Mouse (Mus musculus): Measurements from ENCODE around the gene Polr2l. TPM values are rescaled to one million over a fixed set of nuclear protein-coding genes. Genes with fewer than 3 reads are reported as not detected.

The Polr2l gene
- polyA plus RNA-seq, 1 experiment, result 41.5 TPM

DNA sequence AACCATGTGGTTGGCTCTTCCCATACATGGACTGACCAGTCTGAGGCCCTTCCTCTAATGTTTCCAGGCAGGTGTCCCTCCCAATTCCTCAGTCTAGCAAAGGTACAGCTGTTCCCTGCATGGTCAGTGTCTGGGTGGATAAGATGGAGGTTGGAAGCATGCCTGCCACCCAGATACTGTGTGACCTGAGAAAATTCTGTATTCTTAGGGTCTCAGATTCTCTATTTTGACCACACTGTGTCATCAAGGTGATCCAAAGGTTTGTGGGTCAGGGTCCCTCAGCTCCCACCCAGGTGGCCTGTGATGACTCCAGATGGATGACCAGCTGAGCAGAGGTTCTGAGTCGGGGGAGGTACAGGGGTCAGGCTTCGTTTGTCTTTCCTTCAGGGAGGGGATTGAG is 10.3 kb upstream of the Polr2l start:
- no peak for DNase-seq (ENCODE audit: extremely low spot score in 1 of 2, low spot score in 1 of 2)

- DNase-seq (ENCODE audit: extremely low spot score in 1 of 2, low spot score in 1 of 2), result no peak
These were observed 9.5 kb upstream of the Polr2l start for GRCm38 (mm10) chr7:141484186-141485120.

DNA sequence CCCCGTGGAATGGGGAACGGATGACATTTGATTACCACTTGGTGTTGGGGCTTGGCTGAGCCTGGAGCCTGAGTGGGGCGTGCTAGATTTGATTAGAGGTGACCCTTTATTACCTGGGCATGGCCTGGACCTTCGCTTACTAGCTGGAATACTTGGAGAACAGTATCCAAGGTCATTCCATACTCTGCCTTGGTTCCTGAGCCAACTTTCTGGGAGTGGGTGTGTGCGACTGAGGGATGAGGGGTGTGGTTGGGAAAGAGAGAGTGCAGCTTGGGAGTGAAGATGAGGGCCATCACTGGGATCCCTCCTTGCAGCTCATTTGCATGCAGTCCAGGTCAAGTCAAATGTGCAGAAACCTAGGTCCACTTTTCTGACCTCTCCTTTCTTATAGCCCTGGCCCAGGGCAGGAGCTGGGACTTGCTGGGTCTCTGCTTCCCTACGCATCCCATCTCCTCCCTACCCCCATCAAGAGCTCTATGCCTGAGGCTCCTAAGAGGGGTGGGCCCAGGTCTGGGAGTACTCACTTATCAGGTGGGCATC is 8.3 kb upstream of the Polr2l start:
- no peak for DNase-seq (ENCODE audit: extremely low spot score in 1 of 2, low spot score in 1 of 2)

DNA sequence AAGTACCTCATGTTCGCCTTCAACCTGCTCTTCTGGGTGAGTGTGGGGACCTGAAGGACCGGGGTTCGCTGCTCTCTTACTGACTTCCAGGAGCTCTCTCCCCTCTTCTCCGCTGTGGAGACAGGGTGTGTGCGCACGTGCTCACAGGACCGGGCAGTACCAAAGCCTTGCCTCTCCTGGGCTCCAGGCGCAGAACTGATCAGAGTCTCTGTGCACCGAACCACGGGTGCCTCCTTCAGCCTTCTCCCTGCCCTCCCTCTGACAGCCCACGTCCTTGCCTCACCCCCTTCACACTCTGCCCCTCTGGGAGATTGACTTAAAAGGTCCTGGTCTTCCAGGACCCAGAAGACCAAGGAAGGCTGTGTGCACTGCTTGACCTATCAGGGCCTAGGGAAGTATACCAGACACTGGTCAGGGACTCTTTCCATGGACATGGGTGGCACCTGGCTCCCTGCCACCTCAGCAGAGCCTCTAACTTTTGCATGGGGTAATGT is 7.6 kb upstream of the Polr2l start:
- no peak for DNase-seq (ENCODE audit: extremely low spot score in 1 of 2, low spot score in 1 of 2)

DNA sequence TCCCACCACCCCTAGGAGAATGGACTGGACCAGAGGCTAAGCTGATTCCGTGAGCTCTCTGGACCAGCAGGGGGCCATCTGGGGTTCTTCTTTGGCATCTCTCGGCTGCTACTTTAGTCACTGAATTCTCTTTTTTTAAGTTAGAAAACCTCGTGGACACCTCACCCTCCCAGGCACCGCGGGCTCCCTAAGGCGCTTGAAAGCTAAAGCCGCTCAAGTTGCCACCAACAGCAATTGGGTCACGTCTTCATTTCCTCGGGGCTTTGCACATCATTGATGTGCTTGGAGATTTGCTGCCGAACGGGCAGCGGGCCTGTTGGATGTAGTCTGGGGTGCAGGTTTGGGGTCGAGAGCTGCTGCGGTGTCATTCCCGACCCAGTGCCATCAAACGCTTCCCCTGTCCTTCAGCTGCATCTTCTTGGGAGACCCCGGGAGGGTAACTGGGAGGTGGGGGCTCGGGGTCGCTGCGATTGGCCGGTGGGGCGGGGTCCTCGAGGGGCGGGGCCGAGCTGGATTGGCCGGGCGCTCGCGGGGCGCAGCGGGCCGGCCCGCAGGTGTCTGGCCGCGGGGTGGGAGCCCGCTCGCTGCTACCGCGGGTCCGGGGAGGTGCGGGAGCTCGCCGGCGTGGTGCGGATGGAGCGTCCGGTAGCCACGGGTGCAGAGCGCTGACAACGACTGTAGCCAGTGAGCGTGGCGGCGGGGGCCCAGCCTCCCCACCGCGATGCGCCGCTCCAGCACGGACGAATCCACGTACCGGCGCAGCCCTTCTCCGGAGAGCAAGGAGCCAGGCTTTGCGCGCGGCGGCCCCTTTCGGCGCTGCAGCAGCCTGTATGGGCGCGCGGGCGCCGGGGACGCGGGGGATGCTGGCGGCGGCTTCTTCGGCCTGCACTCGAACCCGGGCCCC is 6.8 kb upstream of the Polr2l start:
- peak in 1 of 2 experiments; percentile 61 for DNase-seq (ENCODE audit: extremely low spot score in 1 of 2, low spot score in 1 of 2)

- DNase-seq (ENCODE audit: extremely low spot score in 1 of 2, low spot score in 1 of 2), result peak in 1 of 2 experiments; percentile 85
These were observed 6.0 kb upstream of the Polr2l start for GRCm38 (mm10) chr7:141480842-141481497.

- no peak for DNase-seq (ENCODE audit: extremely low spot score in 1 of 2, low spot score in 1 of 2)
These were observed 3.4 kb upstream of the Polr2l start for GRCm38 (mm10) chr7:141478270-141478748.

GRCm38 (mm10) chr7:141477578-141478269 is 2.8 kb upstream of the Polr2l start:
- no peak for DNase-seq (ENCODE audit: extremely low spot score in 1 of 2, low spot score in 1 of 2)

DNA sequence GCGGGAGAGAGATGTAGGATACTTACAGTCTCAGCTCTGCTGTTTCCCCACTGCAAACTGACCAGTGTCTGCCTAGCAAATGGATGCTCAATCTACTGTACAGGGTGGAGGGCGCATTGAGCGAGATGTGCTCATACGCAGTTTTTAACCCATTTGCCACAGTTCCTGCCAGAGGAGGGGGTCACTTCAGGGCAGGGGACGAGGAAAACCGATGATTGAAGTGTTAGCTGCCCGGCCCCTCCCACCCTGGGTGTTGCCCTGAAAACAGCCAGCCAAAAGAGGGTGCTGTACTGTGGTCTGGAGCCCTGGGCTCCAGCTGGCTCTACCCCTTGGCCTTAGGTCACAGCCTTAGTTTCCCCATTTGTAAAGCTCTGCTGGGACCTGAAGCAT is 2.0 kb upstream of the Polr2l start:
- DNase-seq (ENCODE audit: extremely low spot score in 1 of 2, low spot score in 1 of 2), result no peak

- DNase-seq (ENCODE audit: extremely low spot score in 1 of 2, low spot score in 1 of 2), result peak in 1 of 2 experiments; percentile 55
These were observed 1.5 kb upstream of the Polr2l start for GRCm38 (mm10) chr7:141476226-141476980.

GRCm38 (mm10) chr7:141475805-141476158 is 850 bp upstream of the Polr2l start:
- DNase-seq (ENCODE audit: extremely low spot score in 1 of 2, low spot score in 1 of 2), result no peak

- no peak for DNase-seq (ENCODE audit: extremely low spot score in 1 of 2, low spot score in 1 of 2)
These were observed 772 bp downstream of the Polr2l start for GRCm38 (mm10) chr7:141474160-141474559.

- DNase-seq (ENCODE audit: extremely low spot score in 1 of 2, low spot score in 1 of 2), result no peak
These were observed 2.2 kb downstream of the Polr2l start for GRCm38 (mm10) chr7:141472763-141473162.

DNA sequence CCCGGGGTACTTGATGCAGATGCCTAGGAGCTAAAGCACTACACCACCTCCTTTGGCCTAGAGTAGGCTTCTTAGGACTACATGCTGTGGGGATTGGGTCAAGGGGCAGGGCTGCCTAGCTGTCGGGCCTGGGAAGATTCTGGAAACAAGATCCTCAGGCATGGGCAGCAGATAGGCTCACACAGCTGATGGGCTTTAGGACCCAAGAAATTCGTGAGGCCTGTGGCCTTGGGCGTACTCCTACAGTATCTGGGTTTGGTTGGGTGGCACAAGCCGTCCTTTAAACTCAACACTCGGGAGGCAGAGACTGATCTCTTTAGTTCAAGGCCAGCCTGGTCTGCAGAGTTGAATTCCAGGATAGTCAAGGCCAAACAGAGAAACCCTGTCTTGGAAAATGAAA is 2.7 kb downstream of the Polr2l start:
- DNase-seq (ENCODE audit: extremely low spot score in 1 of 2, low spot score in 1 of 2), result no peak

DNA sequence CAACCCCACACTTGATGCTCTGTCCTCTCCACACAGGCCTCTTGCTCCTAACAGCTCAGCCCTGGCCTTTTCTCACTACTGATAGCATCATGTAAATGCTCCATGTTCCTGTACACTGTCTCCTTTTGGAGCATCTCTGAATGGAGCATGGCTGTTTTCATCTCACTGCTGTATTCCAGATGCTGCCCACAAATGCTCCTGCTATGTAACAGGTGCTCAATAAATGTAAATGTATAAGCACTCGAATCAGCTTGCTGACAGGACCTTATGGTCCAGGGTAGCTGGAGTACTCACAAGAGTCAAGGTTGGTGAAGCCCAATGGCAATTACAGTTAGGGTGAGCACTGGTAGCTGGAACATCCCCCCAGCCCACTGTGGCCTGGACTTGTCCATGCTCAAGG is 3.7 kb downstream of the Polr2l start:
- no peak for DNase-seq (ENCODE audit: extremely low spot score in 1 of 2, low spot score in 1 of 2)

DNA sequence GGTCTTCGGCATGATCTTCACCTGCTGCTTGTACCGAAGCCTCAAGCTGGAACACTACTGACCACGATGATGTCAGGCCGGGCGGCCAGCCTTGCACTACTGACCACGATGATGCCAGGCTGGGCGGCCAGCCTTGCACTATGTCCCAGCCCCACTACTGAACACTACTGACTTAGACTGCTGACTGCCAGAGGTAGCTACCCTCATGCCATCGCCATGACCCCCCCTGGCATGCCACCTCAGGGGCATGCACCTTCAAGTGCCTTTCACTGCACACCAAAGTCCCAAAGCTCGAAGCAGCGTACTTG is 4.3 kb downstream of the Polr2l start:
- DNase-seq (ENCODE audit: extremely low spot score in 1 of 2, low spot score in 1 of 2), result no peak

DNA sequence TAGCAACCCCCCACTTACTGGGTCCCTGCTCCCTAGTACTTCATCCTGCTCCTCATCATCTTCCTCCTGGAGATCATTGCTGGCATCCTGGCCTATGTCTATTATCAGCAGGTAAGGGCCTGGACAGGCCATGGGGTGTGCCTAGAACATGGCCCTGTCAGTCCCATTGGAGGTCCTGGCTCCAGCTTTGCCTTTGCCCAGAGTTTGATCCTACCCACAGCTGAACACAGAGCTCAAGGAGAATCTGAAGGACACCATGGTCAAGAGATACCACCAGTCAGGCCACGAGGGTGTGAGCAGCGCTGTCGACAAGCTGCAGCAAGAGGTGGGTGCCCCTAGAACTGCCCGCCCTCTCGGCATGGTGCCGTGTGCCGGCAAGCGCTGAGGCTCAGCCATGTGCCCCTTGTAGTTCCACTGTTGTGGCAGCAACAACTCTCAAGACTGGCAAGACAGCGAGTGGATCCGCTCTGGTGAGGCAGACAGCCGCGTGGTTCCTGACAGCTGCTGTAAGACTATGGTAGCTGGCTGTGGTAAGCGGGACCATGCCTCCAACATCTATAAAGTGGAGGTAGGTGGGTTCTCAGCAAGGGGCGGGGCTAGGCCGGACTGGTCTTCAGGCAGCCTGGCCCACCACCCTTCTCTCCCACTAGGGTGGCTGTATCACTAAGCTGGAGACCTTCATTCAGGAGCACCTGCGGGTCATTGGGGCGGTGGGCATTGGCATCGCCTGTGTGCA is 4.9 kb downstream of the Polr2l start:
- no peak for DNase-seq (ENCODE audit: extremely low spot score in 1 of 2, low spot score in 1 of 2)

GRCm38 (mm10) chr7:141469352-141469751 is 5.6 kb downstream of the Polr2l start:
- no peak for DNase-seq (ENCODE audit: extremely low spot score in 1 of 2, low spot score in 1 of 2)

Data from frontal cortex, adult 2 months (tissue).